Mouse (Mus musculus) spleen, adult 18-20 months (tissue): Measurements from ENCODE around the gene Rhox1.
"Not testable (repeated sequence)": the region's sequence is repeated elsewhere in the genome, so short reads cannot be mapped to it uniquely, and the experiment has no call there.

Source experiments
- DNase-seq, 2 experiments: peaks; one replicate each; pipeline ENCODE4 v3.0.0; 2022; ENCODE audit warnings: mixed read lengths in 2 of 2

The Rhox1 gene

DNA sequence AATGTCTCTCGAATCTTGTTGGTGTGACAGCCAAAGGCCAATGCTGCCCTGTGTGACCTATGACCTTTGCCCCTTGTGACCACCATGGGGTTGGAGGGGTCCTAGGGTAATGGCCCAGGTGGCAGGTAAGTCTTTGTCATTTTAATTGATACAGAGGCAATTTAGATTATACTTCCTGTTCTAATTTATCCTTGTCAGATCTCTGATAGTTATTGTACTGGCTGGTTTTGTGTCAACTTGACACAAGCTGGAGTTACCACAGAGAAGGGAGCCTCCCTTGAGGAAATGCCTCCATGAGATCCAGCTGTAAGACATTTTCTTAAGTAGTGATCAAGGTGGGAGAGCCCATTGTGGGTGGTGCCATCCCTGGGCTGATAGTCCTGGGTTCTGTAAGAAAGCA is at the start of gene Rhox1:
Gene Rhox1 (minus strand): TSS at position 101 of the 400 bp plus-strand sequence.
- DNase-seq: not testable (repeated sequence)

DNA sequence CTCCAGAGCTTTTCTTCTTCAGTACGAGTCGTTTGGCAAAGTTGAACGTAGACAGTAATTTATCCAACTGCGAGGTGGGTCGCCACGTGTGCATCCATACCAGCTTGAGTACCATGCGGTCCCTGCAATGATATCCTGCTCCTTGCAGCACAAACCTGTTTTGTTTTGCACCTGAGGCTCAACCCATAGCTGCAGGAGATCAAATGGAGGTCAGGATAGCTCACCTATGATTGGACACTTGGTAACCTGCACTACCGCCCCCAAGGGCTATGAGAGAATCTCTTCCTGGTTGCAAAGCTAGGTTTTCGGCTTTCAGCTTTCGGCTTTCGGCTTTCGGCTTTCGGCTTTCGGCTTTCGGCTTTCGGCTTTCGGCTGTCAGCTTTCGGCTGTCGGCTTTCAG is 43.0 kb upstream of the Rhox1 start, which contains the start of gene Rhox4a:
Gene Rhox4a (plus strand): TSS at position 301 of the 400 bp plus-strand sequence.
- DNase-seq: not testable (repeated sequence)

DNA sequence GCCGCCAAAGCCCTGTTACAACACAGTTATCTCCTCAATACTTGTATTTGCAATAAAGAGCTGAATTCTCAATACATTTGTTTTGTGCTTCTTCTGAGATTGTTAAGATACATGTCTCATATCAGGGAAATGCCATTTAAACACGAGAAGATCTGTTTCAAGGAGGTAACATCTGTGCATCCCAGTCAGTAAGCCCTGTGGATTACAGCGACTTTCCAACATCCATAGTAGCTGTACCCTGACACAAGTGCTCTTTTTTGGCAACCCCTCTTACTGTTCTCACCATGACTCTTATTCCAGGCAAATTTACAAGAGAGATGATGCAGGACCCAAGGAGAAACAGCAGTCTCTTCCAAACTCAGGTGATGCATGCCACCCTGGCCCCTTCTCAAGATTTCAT is 27.6 kb upstream of the Rhox1 start, which contains the start of gene Rhox3a:
Gene Rhox3a (plus strand): TSS at position 301 of the 400 bp plus-strand sequence.
- not testable (repeated sequence) for DNase-seq

DNA sequence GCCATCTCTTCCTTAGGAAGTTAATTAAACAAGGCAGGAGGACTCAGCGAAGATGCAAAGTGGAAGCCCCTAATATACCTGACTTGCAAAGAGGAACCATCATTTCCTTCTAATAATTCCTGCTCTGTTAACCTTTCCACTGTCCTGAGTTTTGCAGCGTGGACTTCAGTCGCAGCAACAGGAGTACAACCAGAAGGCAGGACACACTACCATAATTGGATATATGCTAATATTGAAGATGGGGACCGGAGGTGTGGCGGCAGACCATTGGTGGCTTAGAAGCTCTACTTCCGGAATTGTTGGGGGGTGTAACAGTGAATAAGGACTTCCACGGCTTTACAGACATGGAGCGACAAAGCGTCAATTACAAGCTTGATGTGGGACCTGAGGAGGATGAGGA is 22.6 kb upstream of the Rhox1 start, which contains the start of gene Rhox2a:
Gene Rhox2a (plus strand): TSS at position 301 of the 400 bp plus-strand sequence.
- DNase-seq: not testable (repeated sequence)

DNA sequence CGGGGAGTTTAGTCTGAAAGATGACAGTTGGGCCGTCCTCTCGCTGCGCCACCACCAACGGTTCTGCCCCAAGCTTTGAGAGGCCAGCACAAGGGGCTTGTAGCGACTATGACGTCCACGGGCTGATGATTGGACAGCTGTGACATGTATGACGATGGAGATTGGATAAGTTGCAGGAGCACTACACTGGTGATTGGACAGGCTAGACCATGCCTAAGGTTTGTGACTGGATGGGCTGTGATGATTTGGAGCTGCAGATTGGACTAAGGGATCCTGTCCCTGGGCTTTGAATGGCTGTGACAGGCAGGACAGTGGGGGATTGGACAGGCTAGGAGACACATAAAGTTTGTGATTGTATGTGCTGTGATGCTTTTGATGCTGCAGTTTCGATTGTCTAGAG is 11.1 kb downstream of the Rhox1 start, which contains the start of gene Gm9:
Gene Gm9 (minus strand): TSS at position 101 of the 400 bp plus-strand sequence.
- no peak for DNase-seq

DNA sequence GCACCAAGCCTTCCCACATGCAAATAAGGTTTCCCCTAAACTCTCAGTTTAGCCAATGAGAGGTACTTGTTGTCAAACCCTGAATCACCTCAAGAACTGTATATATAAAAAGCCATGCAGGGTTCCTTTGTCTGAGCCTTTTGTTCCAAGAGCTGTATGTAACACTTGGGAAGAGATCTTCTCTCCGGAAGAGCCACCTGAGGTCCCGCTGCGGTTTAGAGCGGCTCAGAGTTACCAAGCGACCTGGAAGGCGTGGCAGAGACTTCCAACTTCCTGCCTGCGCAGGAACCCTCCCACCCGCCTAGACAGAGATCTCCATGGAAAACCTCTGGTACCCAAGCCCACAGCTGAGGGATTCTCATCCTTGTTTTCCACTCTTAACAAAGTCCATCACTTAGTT is 23.4 kb downstream of the Rhox1 start:
- no peak for DNase-seq

DNA sequence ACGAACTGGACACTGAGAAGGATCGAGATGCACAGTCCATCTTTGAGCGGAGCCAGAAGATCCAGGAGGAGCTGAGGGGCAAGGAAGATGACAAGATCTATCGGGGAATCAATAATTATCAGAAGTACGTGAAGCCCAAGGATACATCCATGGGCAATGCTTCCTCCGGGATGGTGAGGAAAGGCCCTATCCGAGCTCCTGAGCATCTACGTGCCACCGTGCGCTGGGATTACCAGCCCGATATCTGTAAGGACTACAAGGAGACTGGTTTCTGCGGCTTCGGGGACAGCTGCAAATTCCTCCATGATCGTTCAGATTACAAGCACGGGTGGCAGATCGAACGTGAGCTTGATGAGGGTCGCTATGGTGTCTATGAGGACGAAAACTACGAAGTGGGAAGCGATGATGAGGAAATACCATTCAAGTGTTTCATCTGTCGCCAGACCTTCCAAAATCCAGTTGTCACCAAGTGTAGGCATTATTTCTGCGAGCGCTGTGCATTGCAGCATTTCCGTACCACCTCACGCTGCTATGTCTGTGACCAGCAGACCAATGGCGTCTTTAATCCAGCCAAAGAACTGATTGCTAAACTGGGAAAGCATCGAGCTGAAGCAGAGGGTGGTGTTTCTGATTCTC is 30.2 kb downstream of the Rhox1 start:
- no peak for DNase-seq

DNA sequence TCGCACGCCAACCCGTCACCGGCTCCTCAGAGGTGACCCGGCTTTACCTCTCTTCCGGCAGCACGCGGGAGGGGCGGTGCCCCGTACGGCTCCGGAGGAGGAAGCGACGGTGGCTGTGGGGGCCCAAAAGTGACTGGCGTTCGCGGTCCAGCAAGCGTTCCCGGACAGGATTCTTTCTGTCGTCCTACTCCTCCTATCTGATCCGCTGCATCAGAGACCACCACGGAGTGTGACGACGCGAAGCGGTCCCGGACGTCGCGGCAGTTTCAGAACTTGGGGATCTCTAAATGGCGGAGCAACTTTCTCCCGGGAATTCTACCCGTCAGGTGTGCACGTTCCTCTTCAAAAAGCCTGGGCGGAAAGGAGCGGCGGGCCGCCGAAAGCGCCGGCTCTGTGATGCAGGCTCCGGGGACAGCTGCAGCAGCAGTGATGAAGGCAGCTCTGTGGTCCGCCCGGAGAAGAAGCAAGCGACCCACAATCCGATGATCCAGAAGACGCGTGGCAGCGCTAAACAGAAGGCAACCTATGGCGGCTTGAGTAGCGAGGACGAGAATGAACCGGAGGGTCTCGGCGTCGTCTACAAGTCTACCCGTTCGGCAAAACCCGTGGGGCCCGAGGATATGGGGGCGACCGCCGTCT is 30.8 kb downstream of the Rhox1 start, which contains the start of the genes Ndufa1 and Rnf113a1:
Gene Ndufa1 (minus strand): TSS at position 59 of the 639 bp plus-strand sequence.
Gene Rnf113a1 (plus strand): TSS at position 141 of the 639 bp plus-strand sequence.
- peak; percentile 69 to 78 for DNase-seq

DNA sequence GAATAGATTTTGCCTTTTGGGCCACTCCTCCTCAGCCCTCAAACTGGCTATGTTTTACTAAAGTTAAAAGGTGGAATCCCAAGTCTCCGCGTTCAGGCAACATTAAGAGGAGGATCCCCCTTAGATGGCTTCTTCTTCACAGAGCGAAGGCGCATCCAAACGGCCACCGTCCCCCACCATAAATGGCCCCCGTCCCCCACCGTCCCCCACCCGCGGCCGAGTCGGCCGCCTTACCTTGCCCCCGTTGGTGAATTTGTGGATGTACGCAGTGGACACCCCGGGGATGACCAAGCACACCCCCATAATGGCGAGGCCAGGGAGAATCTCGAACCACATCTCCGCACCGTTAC is 31.3 kb downstream of the Rhox1 start:
- no peak for DNase-seq

DNA sequence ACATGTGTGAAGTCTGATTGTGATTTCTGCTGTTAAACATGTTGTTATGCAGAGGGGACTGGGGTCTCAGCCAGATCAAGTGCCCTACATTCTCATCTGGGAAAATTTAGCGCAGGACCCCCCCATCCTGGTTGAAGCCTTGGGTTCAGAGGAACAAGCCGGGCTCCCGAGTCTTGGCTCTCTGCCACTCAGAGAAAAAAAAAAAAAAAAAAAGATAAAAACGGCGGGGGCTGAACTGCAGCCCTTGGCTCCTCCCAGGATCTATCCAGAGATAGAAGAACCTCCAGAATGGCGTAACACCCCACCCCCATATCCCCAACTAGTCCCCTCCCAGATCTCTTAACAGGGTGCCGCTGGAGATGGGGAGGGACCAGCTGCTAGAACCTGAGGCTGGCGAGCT is 37.7 kb downstream of the Rhox1 start:
- DNase-seq: not testable (repeated sequence)

DNA sequence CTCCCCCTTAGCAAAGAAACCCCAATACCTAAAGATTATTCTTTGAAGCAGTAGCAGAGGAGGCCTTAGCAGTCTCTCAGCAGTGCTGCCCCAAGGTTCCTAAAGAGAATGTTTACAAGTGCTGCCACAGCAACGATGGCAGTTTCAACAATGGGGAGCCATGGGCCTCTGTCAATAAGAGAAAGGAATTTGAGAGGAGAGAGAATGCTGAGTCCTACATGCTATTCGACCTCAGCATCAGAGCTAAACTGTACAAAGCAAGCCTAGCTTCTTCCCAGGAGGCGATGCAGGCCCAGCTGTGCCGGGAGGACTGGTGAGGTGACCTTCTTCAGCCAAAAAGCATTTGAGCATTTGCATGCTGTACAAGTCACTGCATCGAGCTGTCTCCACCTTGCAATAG is 53.3 kb downstream of the Rhox1 start, which contains the start of gene Akap14:
Gene Akap14 (minus strand): TSS at position 101 of the 400 bp plus-strand sequence.
- no peak for DNase-seq

DNA sequence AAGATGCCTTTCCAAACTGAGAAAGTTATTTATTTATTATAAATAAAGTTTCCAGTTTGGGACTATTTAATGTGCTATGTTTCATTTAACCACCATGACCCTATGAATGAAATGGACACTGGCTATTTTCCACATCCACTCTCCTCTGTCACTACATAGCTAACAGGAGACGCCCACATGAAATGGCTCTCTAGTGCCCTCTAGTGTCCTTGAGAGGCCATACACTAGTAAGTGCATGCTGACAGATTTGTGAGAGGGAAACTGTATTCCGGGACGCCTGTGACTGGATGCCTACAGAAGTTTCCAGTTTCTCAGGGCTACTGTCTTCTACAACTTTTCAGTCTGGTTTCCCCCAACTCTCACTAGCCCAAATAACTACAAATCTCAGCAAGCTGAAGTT is 55.0 kb downstream of the Rhox1 start:
- DNase-seq: peak in 1 of 2 experiments; percentile 12
